Mouse (Mus musculus): ENCODE measurements around the gene Fam19a1. TPM values are rescaled to one million over a fixed set of nuclear protein-coding genes. Genes with fewer than 3 reads are reported as not detected.

Gene Fam19a1
- polyA plus RNA-seq, 1 experiment from 2014 or later: 0.05 TPM

DNA sequence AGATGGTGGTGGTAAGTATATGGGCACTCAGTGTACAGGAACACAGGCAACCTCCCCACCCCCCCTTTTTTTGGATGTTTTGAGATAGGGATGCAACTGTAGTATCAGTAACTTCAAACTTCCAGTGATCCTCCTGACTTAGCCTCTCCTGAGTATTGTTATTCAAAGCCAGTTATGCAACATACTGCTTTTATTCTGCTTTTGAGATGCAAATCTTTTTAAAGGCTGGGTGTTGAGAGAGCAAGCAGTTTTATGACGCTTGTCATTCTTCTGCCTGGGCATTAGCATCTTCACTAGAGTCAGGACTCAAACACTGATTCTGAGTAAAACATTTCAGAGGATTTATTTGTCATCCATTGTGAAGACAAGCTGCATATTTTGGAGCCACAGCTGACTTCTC is 271.5 kb downstream of the Fam19a1 start:
- Histone ChIP-seq H3K4me1 (no peaks in the 10 kb centered on the region), H3K9ac (no peak overlapping the region), H3K4me2 (no peak overlapping the region), H3K4me3 (no peak overlapping the region), H3K9me3 (replicated peaks) (no peaks in the 10 kb centered on the region), H3K27ac (no peak overlapping the region), H3K27me3 (replicated peaks) (no peaks in the 10 kb centered on the region), H3K36me3 (no peaks in the 10 kb centered on the region)
- WGBS (ENCODE audit: insufficient replicate concordance): 57% methylated on average over 1 of the region's 1 CpGs
- ATAC-seq: no peak

DNA sequence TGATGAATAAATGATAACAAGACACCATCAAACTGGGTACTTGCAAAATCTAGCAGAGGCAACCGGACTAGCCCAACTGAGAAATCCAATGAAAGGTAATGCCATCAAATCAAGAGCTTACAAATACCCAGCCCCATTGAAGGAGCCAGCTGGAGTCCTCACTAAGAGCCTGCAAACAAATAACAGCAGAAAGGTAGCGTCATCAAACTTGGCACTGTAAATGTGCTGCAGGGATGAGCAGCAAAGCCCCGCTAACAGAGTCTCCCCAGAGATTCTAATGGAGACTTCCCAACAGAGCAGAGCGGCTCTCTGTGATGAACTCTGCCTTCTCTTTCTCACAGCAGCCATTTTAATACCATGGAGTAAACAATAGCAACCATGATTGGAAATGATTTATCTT is 305.9 kb downstream of the Fam19a1 start:
- Histone ChIP-seq H3K9ac (no peak overlapping the region), H3K27me3 (replicated peaks) (no peaks in the 10 kb centered on the region), H3K4me3 (no peak overlapping the region), H3K4me1 (no peaks in the 10 kb centered on the region), H3K9me3 (replicated peaks) (no peaks in the 10 kb centered on the region), H3K36me3 (no peaks in the 10 kb centered on the region), H3K27ac (no peak overlapping the region), H3K4me2 (no peak overlapping the region)
- 67% methylated on average over 4 of the region's 4 CpGs for whole genome bisulfite sequencing (ENCODE audit: insufficient replicate concordance)
- ATAC-seq: no peak

DNA sequence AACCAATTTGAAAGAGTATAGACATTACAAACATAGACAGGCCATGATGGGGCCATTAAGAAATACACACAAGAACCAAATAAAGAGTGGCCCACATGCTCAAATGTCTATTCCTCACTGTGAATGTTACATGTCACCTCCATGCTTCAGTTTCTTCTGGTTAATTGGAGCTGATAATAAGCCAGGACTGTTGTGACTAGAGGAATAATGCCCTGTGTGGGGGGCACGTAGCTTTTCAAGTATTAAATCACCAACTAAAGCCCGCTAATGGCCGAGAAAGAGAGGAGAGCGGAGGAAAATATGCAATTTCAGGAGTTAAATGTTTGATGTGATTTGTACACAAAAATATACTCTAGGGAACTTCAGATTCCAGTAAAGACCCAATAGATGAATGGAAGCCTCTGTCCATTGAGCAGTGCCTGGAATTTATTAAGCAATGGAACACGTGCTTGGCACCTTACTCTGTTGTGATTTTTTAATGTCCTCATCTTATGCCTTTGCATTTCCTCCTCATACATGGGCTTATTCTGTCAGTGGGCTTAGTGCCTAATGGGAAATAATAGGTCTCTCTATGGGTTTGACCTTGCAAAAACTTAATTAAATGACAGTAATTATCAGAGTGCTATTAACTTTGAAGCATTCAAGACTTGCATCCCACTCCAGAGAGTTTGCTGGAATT is 306.9 kb downstream of the Fam19a1 start:
- ATAC-seq: no peak

DNA sequence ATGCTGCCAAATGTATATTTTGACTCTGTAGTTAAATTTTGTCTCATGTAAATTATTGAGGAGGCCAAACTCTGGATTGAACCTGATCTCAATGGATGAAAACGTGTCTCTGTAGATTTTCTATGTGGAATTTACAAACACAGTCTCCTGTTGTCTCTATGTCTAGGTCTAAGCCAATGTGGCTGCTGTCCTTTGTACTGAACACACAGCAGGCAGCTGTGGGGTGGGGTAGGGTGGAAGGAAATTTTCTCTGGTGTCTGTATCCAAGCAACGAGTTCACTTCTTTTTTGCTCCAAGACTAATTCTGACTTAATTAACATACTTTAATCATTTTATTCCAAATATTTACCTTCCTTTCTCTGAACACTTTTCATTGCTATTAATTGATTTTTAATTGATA is 307.6 kb downstream of the Fam19a1 start:
- Histone ChIP-seq H3K4me3 (no peak overlapping the region), H3K4me2 (no peak overlapping the region), H3K4me1 (no peaks in the 10 kb centered on the region), H3K9ac (no peak overlapping the region), H3K9me3 (replicated peaks) (no peaks in the 10 kb centered on the region), H3K27ac (no peak overlapping the region), H3K27me3 (replicated peaks) (no peaks in the 10 kb centered on the region), H3K36me3 (no peaks in the 10 kb centered on the region)
- ATAC-seq: no peak
- 39% methylated on average over 2 of the region's 2 CpGs for WGBS (ENCODE audit: insufficient replicate concordance)

More for the DNA sequence above, 306.9 kb downstream of the Fam19a1 start:
- Histone ChIP-seq H3K36me3 (no peaks in the 10 kb centered on the region), H3K9ac (no peak overlapping the region), H3K4me1 (no peaks in the 10 kb centered on the region), H3K9me3 (replicated peaks) (no peaks in the 10 kb centered on the region), H3K4me3 (no peak overlapping the region), H3K4me2 (no peak overlapping the region), H3K27me3 (replicated peaks) (no peaks in the 10 kb centered on the region), H3K27ac (no peak overlapping the region)
- 82% methylated on average over 5 of the region's 5 CpGs for WGBS (ENCODE audit: insufficient replicate concordance)

DNA sequence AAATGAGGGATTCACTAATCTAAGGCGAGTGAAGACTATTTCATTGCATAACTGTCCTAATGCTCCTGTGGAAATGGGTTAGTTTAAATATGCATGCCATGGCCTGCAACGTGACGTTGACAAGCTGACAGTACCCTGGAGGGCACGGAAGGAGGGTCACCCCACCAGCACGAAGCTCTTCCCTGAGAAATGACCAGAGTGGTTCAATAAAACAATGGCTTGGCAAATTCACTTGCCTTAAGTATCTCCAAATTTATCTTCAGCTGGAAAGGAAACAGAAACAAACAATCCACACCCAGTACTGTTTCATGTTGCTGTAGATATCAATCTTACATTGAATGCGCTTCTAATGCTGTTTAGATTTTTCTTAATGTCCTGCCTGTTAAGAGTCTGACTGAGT is 316.4 kb downstream of the Fam19a1 start:
- no peak overlapping the region for H3K4me3 ChIP-seq
- H3K9me3 ChIP-seq (replicated peaks): no peaks in the 10 kb centered on the region
- H3K4me1 ChIP-seq: no peaks in the 10 kb centered on the region
- no peak overlapping the region for H3K27ac ChIP-seq
- H3K9ac ChIP-seq: no peak overlapping the region
- WGBS (ENCODE audit: insufficient replicate concordance): 60% methylated on average over 6 of the region's 6 CpGs
- H3K27me3 ChIP-seq (replicated peaks): no peaks in the 10 kb centered on the region
- H3K4me2 ChIP-seq: no peak overlapping the region
- ATAC-seq: no peak
- no peaks in the 10 kb centered on the region for H3K36me3 ChIP-seq

DNA sequence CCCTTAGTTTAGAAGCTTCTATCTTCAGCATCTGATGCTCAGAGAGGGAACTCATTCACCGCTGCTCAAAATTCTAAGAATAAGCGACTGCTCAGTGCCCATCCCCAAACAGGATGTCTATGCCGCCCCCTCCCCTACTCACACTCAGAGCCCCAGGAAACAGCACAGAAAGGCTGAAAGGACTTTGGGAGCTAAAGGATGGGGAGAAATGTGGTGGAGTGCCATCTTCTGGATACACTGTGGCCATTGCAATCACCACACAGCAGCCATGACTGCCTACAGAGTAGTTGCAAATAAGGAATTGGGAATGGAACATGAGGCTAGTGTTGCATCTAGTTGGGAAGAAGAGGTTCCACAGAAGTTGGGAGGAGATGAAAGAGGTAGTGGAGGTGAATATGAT is 319.4 kb downstream of the Fam19a1 start:
- Histone ChIP-seq H3K9ac (no peak overlapping the region), H3K36me3 (no peaks in the 10 kb centered on the region), H3K9me3 (replicated peaks) (no peaks in the 10 kb centered on the region), H3K4me2 (no peak overlapping the region), H3K4me3 (no peak overlapping the region), H3K4me1 (no peaks in the 10 kb centered on the region), H3K27ac (no peak overlapping the region), H3K27me3 (replicated peaks) (no peaks in the 10 kb centered on the region)
- 35% methylated on average over 3 of the region's 3 CpGs for WGBS (ENCODE audit: insufficient replicate concordance)
- ATAC-seq: no peak

DNA sequence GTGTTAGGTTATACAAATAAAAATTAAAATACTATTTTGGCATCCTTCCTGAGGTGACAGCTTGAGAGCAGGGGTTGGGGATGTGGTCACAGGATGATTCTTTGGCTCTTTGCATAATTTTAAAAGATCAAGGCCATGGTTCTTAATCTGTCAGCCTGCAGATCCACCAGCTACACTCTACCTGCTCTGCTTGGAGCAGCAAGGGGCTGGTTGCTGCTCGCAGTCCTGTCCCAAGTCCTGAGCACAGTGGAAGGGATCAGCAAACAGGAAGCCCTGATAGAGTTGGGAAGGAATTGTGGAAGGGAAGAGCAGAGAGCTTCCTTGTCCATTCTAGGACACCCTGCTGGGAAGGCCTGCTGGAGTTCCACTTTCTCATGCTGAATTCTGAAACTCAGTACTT is 320.9 kb downstream of the Fam19a1 start:
- Histone ChIP-seq H3K9me3 (replicated peaks) (no peaks in the 10 kb centered on the region), H3K27ac (no peak overlapping the region), H3K4me1 (no peaks in the 10 kb centered on the region), H3K4me3 (no peak overlapping the region), H3K4me2 (no peak overlapping the region), H3K36me3 (no peaks in the 10 kb centered on the region), H3K27me3 (replicated peaks) (no peaks in the 10 kb centered on the region), H3K9ac (no peak overlapping the region)
- no peak for ATAC-seq
- 58% methylated on average over 1 of the region's 1 CpGs for WGBS (ENCODE audit: insufficient replicate concordance)

DNA sequence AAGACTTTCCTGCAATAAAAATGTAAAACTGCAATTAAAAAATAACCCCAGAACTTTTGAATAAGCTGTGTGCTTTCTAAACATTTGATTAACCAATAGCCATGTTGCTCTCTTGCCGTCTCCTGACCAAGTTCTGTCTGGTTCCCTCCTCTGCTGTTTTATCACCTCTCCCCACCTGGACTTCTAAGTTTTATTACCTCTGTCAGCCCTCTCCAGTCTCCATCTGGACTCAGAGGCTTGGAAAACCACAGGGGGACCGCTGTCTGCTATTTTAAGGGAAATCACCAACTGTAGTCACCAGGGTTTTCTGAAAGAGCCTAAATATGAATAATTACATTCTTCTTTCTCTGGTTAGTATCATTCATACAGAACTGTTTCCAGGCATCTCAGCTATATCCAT is 322.6 kb downstream of the Fam19a1 start:
- no peak overlapping the region for H3K27ac ChIP-seq
- H3K36me3 ChIP-seq: no peaks in the 10 kb centered on the region
- no peak overlapping the region for H3K9ac ChIP-seq
- H3K4me3 ChIP-seq: no peak overlapping the region
- H3K4me1 ChIP-seq: no peaks in the 10 kb centered on the region
- 57% methylated on average over 2 of the region's 2 CpGs for WGBS (ENCODE audit: insufficient replicate concordance)
- H3K27me3 ChIP-seq (replicated peaks): no peaks in the 10 kb centered on the region
- no peak for ATAC-seq
- no peaks in the 10 kb centered on the region for H3K9me3 ChIP-seq (replicated peaks)
- H3K4me2 ChIP-seq: no peak overlapping the region

DNA sequence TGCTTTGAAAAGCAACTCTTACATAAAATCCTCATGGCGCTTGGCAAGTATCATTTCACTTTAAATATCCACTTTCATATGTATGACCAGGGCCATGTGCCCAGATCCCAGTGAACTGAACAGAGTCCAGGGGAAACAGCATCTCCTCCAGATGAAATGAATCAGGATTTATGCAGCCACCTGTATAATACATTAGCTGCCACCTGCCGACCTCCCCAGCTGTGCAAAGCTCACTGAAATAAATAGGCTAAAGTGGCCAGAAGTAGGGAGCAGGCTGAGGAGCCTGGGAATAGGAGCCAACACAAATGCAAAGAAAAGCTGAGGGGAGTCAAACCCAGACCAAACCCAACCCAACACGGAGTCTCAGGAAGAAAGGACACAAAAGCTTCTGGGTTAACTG is 324.9 kb downstream of the Fam19a1 start:
- H3K9me3 ChIP-seq (replicated peaks): no peaks in the 10 kb centered on the region
- H3K27ac ChIP-seq: no peak overlapping the region
- no peak overlapping the region for H3K9ac ChIP-seq
- H3K4me2 ChIP-seq: no peak overlapping the region
- no peaks in the 10 kb centered on the region for H3K36me3 ChIP-seq
- H3K4me1 ChIP-seq: no peaks in the 10 kb centered on the region
- H3K27me3 ChIP-seq (replicated peaks): no peaks in the 10 kb centered on the region
- no peak for ATAC-seq
- H3K4me3 ChIP-seq: no peak overlapping the region
- WGBS (ENCODE audit: insufficient replicate concordance): 68% methylated on average over 3 of the region's 3 CpGs

DNA sequence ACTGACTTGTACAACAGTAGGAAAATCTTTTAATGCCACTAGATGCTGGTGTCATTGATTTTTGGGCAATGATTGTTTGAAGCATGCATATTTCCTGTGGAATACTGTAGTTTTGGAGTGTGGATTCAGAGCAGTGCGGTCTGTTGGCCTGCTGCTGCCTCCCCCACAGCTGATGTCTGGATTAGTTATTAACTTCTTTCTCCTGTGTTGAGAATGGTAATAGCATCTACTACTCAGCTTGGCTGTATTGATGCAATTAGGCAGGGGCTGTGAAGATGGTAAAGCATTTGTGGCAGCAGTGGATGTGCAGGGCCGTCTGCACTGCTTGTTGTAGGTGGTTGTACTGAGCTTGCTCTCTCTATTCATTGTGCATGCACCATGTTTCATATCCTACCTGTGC is 326.5 kb downstream of the Fam19a1 start:
- Histone ChIP-seq H3K27ac (no peak overlapping the region), H3K9me3 (replicated peaks) (no peaks in the 10 kb centered on the region), H3K4me1 (no peaks in the 10 kb centered on the region), H3K27me3 (replicated peaks) (no peaks in the 10 kb centered on the region), H3K4me3 (no peak overlapping the region), H3K4me2 (no peak overlapping the region), H3K9ac (no peak overlapping the region), H3K36me3 (no peaks in the 10 kb centered on the region)
- 70% methylated on average over 2 of the region's 2 CpGs for WGBS (ENCODE audit: insufficient replicate concordance)
- ATAC-seq: no peak

DNA sequence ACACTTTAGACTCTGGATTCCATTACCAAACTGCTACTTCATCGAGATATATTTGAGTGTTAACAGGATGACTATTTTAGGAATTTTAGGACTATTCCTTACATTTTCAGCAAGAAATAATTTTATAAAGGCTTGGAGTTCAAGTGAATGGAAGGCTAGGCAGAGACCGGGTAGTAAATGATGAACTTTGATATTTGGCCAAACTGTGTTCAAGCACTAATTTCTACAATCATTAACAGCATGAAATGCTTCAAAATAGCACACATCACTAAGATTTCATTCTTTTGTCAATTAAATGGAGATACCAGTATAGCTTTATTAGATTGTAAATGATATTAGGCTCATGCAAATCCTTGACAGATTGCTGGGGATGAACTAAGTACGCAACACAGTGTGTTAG is 329.0 kb downstream of the Fam19a1 start:
- Histone ChIP-seq H3K27ac (no peak overlapping the region), H3K4me2 (no peak overlapping the region), H3K4me1 (no peaks in the 10 kb centered on the region), H3K4me3 (no peak overlapping the region), H3K9me3 (replicated peaks) (no peaks in the 10 kb centered on the region), H3K36me3 (no peaks in the 10 kb centered on the region), H3K27me3 (replicated peaks) (no peaks in the 10 kb centered on the region), H3K9ac (no peak overlapping the region)
- 74% methylated on average over 3 of the region's 3 CpGs for WGBS (ENCODE audit: insufficient replicate concordance)
- no peak for ATAC-seq

DNA sequence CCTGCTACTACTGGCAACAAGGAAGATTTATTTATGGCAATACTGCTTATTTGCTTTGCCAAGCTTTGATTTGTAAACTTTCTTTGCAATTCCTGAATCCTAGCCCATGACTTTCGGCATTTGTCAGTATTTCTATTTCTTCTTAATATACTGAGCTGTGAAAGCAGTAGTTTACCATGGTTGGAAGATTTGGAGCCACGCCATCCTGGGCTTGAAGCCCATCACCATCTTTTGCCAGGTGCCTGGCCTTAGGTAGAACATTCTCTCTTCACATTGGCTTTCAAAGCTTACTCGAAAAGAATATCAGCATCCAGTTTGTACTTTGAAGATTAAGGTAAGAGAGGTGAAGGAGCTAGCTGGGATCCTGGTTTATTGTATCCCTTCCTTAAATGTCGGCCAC is 334.5 kb downstream of the Fam19a1 start:
- no peak for ATAC-seq
- H3K4me1 ChIP-seq: no peaks in the 10 kb centered on the region
- no peaks in the 10 kb centered on the region for H3K9me3 ChIP-seq (replicated peaks)
- H3K27me3 ChIP-seq (replicated peaks): no peaks in the 10 kb centered on the region
- no peak overlapping the region for H3K4me2 ChIP-seq
- no peaks in the 10 kb centered on the region for H3K36me3 ChIP-seq
- no peak overlapping the region for H3K9ac ChIP-seq
- H3K27ac ChIP-seq: no peak overlapping the region
- H3K4me3 ChIP-seq: no peak overlapping the region
- WGBS (ENCODE audit: insufficient replicate concordance): 61% methylated on average over 4 of the region's 4 CpGs

DNA sequence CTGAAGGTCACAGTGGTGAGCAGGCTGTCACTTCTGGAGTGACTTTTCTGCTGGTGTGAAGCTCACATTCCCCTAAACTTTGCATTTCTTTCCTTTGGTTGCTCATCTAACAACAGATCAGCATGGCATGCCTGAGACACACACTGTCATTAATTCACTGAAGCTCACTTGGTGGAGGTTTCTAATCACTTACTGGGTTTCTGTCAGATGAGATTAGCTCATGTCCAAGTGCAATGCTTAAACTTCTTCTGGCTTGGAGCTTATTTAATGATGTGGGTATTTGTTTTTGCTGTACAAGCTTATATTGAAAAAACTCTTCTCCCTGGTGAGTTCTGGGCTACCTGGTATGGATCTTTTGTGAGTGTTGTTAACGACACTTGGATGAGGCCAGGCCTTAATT is 343.3 kb downstream of the Fam19a1 start:
- H3K4me2 ChIP-seq: no peak overlapping the region
- H3K4me1 ChIP-seq: no peaks in the 10 kb centered on the region
- no peaks in the 10 kb centered on the region for H3K36me3 ChIP-seq
- no peak overlapping the region for H3K9ac ChIP-seq
- 70% methylated on average over 1 of the region's 1 CpGs for WGBS (ENCODE audit: insufficient replicate concordance)
- no peaks in the 10 kb centered on the region for H3K9me3 ChIP-seq (replicated peaks)
- no peaks in the 10 kb centered on the region for H3K27me3 ChIP-seq (replicated peaks)
- H3K27ac ChIP-seq: no peak overlapping the region
- H3K4me3 ChIP-seq: no peak overlapping the region
- ATAC-seq: no peak

Measured in liver, embryonic 12.5 days (tissue).